Mouse (Mus musculus): ENCODE data around the gene Aqp1. TPM values are rescaled to one million over a fixed set of nuclear protein-coding genes. Genes with fewer than 3 reads are reported as not detected.

Gene Aqp1
- polyA plus RNA-seq, 1 experiment from 2014 or later, result 8.0 TPM

DNA sequence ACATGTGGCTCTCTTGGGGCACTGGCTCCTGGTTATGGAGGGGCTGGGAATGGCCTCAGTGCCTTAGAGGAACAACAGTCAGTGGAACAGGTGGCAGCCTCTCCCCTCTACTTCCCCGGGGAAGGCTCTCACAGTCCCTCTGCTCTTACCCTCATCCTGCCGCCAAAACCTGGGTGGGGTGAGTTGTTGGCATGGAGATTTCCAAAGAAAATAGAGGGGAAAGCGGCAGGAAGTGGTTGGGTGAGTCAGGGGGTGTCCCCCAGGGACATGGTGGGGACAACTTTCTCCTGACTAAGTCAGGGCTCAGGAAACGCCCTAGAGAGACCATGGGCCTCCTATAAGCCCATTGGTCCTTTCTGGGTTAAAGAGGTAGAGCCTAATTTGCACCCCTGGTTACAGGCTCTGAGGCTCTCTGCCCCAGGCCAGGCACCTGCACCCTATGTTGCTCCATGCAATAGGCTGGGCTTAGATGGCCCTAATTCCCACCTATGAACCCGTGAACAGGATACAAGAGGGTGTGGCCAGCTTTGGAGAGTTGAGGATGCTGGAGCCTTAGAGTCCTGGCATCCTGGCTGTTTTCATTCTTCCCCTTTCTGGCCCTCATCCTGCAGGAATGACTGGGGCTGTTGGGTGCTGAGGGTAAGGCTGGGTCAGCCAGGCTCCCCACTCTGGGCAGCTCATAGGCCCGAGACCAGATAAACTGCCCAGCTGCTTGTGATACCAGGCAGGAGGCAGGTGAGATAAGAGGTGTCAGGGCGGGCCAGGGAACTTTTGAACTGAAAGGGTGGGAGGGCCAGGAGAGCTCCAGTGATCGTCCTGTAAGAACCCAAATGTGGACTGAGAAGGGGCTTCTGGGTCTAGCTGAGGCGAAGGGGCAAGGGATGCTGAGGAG, 2.9 kb downstream of the Aqp1 start:
- no peaks in the 10 kb centered on the region for H3K9me3 ChIP-seq (ENCODE audit: control insufficient read depth, low read length)
- 42% methylated on average over 9 of the region's 9 CpGs for WGBS
- no peaks in the 10 kb centered on the region for H3K27me3 ChIP-seq (replicated peaks; ENCODE audit: control insufficient read depth, insufficient read depth, low read length)
- H3K27ac ChIP-seq (ENCODE audit: low read depth, low read length), result peak overlapping the region; percentile 46; the same call in 1 of the 2 replicates
- peak overlapping the region; percentile 62 for H3K4me2 ChIP-seq
- DNase-seq (ENCODE audit: low spot score) (no peak), ATAC-seq (replicated peaks; ENCODE audit: low FRiP score) (peak; percentile 82)
- H3K4me3 ChIP-seq (ENCODE audit: low read depth, low read length), result peak overlapping the region; percentile 41
- peaks cover 80% of the 10 kb centered on the region for H3K4me1 ChIP-seq (replicated peaks; ENCODE audit: control insufficient read depth, insufficient read depth, low read length)
- H3K9ac ChIP-seq (ENCODE audit: low read depth, low read length), result peak overlapping the region; percentile 63
- no peaks in the 10 kb centered on the region for H3K36me3 ChIP-seq (ENCODE audit: control insufficient read depth, insufficient read depth, low read length)

DNA sequence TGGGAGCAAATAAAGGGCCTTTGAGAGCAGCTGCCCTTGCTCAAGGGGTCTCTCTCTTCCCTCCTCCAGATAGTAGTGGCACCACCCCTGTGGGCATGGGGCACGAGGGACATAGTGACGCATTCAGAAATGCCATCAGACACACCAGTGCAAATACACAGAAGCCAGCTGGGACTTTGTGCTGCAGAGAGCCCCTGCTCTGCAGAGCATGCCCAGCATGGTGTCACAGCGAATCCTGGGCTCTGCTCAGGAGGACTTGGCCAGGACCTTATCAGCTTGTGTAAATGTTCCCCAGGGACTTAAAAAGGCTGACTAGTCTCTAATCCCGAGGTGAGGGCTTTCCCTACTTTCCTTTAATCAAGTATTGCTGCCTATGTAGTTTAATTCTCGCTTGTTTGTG, 5.5 kb downstream of the Aqp1 start:
- ATAC-seq (replicated peaks; ENCODE audit: low FRiP score), result no peak
- 30% methylated on average over 5 of the region's 5 CpGs for WGBS
- no peak overlapping the region for H3K4me3 ChIP-seq (ENCODE audit: low read depth, low read length)
- H3K27me3 ChIP-seq (replicated peaks; ENCODE audit: control insufficient read depth, insufficient read depth, low read length), result no peaks in the 10 kb centered on the region
- H3K9me3 ChIP-seq (ENCODE audit: control insufficient read depth, low read length), result no peaks in the 10 kb centered on the region
- peaks cover 57% of the 10 kb centered on the region for H3K4me1 ChIP-seq (replicated peaks; ENCODE audit: control insufficient read depth, insufficient read depth, low read length)
- no peak overlapping the region for H3K4me2 ChIP-seq
- H3K36me3 ChIP-seq (ENCODE audit: control insufficient read depth, insufficient read depth, low read length), result no peaks in the 10 kb centered on the region
- DNase-seq (ENCODE audit: low spot score), result no peak
- H3K27ac ChIP-seq (ENCODE audit: low read depth, low read length), result peak overlapping the region; percentile 13; the same call in 1 of the 2 replicates
- no peak overlapping the region for H3K9ac ChIP-seq (ENCODE audit: low read depth, low read length)

DNA sequence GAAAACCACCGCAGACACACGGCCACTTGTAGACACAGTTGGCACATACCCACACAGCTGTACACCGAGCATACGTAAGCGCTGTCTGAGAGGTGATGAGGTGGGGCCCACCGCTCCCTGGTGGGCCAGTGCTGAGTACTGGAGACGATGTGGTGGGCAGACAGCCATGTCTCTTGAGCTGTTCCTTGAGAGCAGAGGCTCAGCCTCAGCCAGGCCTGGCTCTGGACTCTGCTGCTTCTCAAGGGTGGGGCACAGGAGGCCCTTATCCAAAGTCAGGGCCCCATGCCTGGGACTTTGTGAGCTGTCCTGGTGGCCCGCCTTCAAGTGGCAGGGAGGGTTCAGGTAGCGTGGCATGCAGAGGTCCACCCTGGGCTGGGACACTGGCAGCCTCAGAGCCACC, 6.1 kb downstream of the Aqp1 start:
- WGBS, result 76% methylated on average over 9 of the region's 9 CpGs
- Histone ChIP-seq H3K4me1 (replicated peaks; ENCODE audit: control insufficient read depth, insufficient read depth, low read length) (peaks cover 50% of the 10 kb centered on the region), H3K4me2 (no peak overlapping the region), H3K27ac (ENCODE audit: low read depth, low read length) (peak overlapping the region; percentile 13; the same call in 1 of the 2 replicates), H3K27me3 (replicated peaks; ENCODE audit: control insufficient read depth, insufficient read depth, low read length) (no peaks in the 10 kb centered on the region), H3K4me3 (ENCODE audit: low read depth, low read length) (no peak overlapping the region), H3K36me3 (ENCODE audit: control insufficient read depth, insufficient read depth, low read length) (no peaks in the 10 kb centered on the region), H3K9me3 (ENCODE audit: control insufficient read depth, low read length) (no peaks in the 10 kb centered on the region), H3K9ac (ENCODE audit: low read depth, low read length) (peak overlapping the region; percentile 8; the same call in 1 of the 2 replicates)
- peak; percentile 48 for ATAC-seq (replicated peaks; ENCODE audit: low FRiP score)
- DNase-seq (ENCODE audit: low spot score), result no peak

DNA sequence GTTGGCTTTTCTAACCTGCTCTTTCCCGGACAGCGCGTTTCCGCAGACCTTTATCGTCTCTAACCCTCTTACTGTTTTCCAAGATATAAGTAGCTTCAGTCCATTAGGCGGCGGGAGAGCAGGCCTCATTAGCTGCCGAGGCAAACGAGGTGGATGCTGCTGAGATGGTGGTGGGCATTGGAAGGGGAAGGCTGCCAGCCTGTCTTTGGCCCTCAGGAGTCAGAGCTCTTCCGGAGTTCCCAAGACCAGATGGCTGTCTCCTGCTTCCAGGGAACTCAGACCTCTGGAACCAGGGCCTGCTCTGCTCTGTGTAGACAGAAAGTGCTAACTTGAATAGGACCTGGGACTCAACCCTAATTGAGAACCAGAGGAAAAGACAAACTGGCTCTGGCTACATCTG, 7.2 kb downstream of the Aqp1 start:
- 90% methylated on average over 10 of the region's 10 CpGs for WGBS
- H3K9ac ChIP-seq (ENCODE audit: low read depth, low read length), result no peak overlapping the region
- no peak overlapping the region for H3K27ac ChIP-seq (ENCODE audit: low read depth, low read length)
- H3K4me3 ChIP-seq (ENCODE audit: low read depth, low read length), result no peak overlapping the region
- peaks cover 47% of the 10 kb centered on the region for H3K4me1 ChIP-seq (replicated peaks; ENCODE audit: control insufficient read depth, insufficient read depth, low read length)
- DNase-seq (ENCODE audit: low spot score) (no peak), ATAC-seq (replicated peaks; ENCODE audit: low FRiP score) (no peak)
- H3K4me2 ChIP-seq, result no peak overlapping the region
- no peaks in the 10 kb centered on the region for H3K27me3 ChIP-seq (replicated peaks; ENCODE audit: control insufficient read depth, insufficient read depth, low read length)
- H3K9me3 ChIP-seq (ENCODE audit: control insufficient read depth, low read length), result no peaks in the 10 kb centered on the region
- no peaks in the 10 kb centered on the region for H3K36me3 ChIP-seq (ENCODE audit: control insufficient read depth, insufficient read depth, low read length)

DNA sequence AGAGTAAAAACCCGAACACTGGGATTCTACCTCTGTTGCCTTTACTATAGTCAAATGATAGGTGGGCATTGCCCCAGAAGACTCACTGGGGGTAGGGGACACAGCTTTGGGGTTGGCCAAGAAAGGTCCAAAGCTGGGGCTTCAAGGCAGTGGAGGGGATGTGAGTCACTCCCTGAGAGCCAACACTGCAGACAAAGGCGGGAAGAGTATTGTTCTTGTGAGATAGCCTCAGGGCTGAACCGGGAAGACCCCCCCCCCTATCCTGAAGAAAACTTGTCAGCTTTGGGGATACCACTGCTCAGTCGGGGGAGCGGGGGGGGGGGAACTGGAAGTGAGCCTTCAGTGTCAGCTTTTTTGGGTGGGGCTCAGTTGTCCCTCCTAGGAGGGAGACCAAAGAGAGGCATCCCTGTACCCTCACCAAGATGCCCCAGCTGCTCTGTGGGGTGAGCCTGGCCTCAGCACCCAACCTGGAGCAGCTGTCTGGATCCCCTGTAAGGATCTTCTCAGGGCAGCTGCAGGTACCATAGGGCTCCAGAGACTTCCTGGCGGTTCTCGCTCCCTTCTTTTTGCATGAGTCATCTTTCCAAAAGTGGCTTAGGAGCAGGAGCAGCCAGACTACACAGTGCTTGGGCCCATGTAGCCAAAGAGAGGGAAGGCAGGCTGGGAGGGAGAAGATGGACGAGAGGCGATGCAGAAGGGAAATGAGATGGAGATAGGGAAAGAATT, 8.2 kb downstream of the Aqp1 start:
- no peak for DNase-seq (ENCODE audit: low spot score)
- Histone ChIP-seq H3K4me1 (replicated peaks; ENCODE audit: control insufficient read depth, insufficient read depth, low read length) (peaks cover 38% of the 10 kb centered on the region), H3K27me3 (replicated peaks; ENCODE audit: control insufficient read depth, insufficient read depth, low read length) (no peaks in the 10 kb centered on the region), H3K9ac (ENCODE audit: low read depth, low read length) (no peak overlapping the region), H3K36me3 (ENCODE audit: control insufficient read depth, insufficient read depth, low read length) (no peaks in the 10 kb centered on the region), H3K4me3 (ENCODE audit: low read depth, low read length) (no peak overlapping the region), H3K9me3 (ENCODE audit: control insufficient read depth, low read length) (no peaks in the 10 kb centered on the region), H3K4me2 (no peak overlapping the region), H3K27ac (ENCODE audit: low read depth, low read length) (no peak overlapping the region)
- WGBS, result 76% methylated on average over 9 of the region's 9 CpGs
- no peak for ATAC-seq (replicated peaks; ENCODE audit: low FRiP score)

DNA sequence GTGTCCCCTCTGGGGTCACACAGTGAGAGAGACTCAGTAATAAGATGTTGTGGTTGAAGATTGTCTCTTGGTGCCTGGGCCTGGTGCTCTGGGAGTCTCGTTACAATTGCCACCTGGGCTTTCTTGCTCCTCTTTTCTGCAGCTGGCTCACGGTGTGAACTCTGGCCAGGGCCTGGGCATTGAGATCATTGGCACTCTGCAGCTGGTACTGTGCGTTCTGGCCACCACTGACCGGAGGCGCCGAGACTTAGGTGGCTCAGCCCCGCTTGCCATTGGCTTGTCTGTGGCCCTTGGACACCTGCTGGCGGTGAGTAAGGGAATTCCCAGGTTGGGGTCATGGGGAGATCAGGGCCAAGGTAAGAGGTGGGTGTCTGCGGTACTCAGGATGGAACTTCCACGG, 9.0 kb downstream of the Aqp1 start:
- H3K36me3 ChIP-seq (ENCODE audit: control insufficient read depth, insufficient read depth, low read length), result no peaks in the 10 kb centered on the region
- 89% methylated on average over 10 of the region's 10 CpGs for WGBS
- no peaks in the 10 kb centered on the region for H3K27me3 ChIP-seq (replicated peaks; ENCODE audit: control insufficient read depth, insufficient read depth, low read length)
- H3K4me2 ChIP-seq, result no peak overlapping the region
- no peak overlapping the region for H3K27ac ChIP-seq (ENCODE audit: low read depth, low read length)
- H3K4me3 ChIP-seq (ENCODE audit: low read depth, low read length), result no peak overlapping the region
- peaks cover 30% of the 10 kb centered on the region for H3K4me1 ChIP-seq (replicated peaks; ENCODE audit: control insufficient read depth, insufficient read depth, low read length)
- no peak overlapping the region for H3K9ac ChIP-seq (ENCODE audit: low read depth, low read length)
- no peak for ATAC-seq (replicated peaks; ENCODE audit: low FRiP score)
- no peaks in the 10 kb centered on the region for H3K9me3 ChIP-seq (ENCODE audit: control insufficient read depth, low read length)
- no peak for DNase-seq (ENCODE audit: low spot score)

DNA sequence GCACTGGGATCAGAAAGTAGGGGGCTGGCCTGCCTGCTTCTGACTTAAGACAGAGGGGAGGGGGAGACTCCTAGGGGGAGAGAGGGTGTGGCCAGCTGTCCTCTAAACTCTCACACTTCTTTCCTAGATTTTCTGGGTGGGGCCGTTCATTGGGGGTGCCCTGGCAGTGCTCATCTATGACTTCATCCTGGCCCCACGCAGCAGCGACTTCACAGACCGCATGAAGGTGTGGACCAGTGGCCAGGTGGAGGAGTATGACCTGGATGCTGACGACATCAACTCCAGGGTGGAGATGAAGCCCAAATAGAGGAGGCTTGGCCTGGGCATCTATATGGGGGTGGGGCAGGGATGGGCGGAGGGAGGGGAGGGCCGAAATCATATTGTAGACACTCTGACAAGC, 10.3 kb downstream of the Aqp1 start:
- no peaks in the 10 kb centered on the region for H3K36me3 ChIP-seq (ENCODE audit: control insufficient read depth, insufficient read depth, low read length)
- H3K27me3 ChIP-seq (replicated peaks; ENCODE audit: control insufficient read depth, insufficient read depth, low read length), result no peaks in the 10 kb centered on the region
- H3K4me3 ChIP-seq (ENCODE audit: low read depth, low read length), result no peak overlapping the region
- H3K9ac ChIP-seq (ENCODE audit: low read depth, low read length), result no peak overlapping the region
- DNase-seq (ENCODE audit: low spot score) (no peak), ATAC-seq (replicated peaks; ENCODE audit: low FRiP score) (no peak)
- H3K27ac ChIP-seq (ENCODE audit: low read depth, low read length), result no peak overlapping the region
- no peaks in the 10 kb centered on the region for H3K9me3 ChIP-seq (ENCODE audit: control insufficient read depth, low read length)
- peaks cover 20% of the 10 kb centered on the region for H3K4me1 ChIP-seq (replicated peaks; ENCODE audit: control insufficient read depth, insufficient read depth, low read length)
- H3K4me2 ChIP-seq, result no peak overlapping the region
- 82% methylated on average over 7 of the region's 7 CpGs for WGBS

DNA sequence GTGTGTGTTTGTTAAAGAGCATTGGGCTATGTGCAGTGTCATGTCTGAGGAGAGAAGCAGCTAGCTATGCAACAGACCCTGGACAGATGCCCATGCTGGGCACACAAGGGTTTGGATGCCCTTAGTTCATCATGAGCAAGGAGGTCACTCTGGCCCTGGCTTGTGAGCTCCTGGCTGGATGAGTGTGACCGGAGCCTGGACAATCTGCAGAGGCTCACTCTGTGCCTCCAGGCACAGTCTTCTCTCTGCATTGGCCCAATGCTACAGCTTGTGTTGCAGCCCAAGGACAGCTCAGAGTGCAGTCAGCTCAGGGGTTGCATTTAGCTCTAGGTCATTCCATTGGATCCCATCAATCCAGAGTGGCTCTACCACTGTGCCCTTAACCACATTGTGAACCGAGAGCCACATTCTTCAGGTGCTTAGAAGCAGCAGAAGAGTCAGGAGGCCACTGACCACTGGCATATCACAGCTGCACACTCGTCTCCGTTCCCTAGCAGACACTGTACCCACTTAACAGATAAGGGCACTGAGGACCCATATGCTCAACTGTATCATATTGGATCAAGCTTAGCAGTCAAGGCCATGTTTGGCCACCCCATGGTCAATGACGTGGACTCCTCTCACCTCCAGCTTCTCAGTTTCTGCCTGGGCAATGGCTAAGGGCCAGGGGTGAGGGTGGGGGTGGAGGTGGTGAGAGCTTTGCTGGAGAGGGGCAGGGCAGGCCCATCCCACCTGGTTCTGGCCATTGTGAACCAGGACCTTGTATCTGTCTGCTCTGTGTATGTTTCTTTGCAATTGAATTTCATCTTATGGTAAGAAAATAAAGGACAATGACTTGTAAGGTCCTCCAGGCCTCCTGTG, 11.7 kb downstream of the Aqp1 start:
- DNase-seq (ENCODE audit: low spot score) (peak; percentile 25), ATAC-seq (replicated peaks; ENCODE audit: low FRiP score) (peak; percentile 52)
- WGBS, result 64% methylated on average over 5 of the region's 5 CpGs
- H3K4me2 ChIP-seq, result no peak overlapping the region
- H3K4me3 ChIP-seq (ENCODE audit: low read depth, low read length), result no peak overlapping the region
- H3K9me3 ChIP-seq (ENCODE audit: control insufficient read depth, low read length), result no peaks in the 10 kb centered on the region
- no peak overlapping the region for H3K27ac ChIP-seq (ENCODE audit: low read depth, low read length)
- peaks cover 8% of the 10 kb centered on the region for H3K4me1 ChIP-seq (replicated peaks; ENCODE audit: control insufficient read depth, insufficient read depth, low read length)
- H3K36me3 ChIP-seq (ENCODE audit: control insufficient read depth, insufficient read depth, low read length), result no peaks in the 10 kb centered on the region
- H3K9ac ChIP-seq (ENCODE audit: low read depth, low read length), result no peak overlapping the region
- H3K27me3 ChIP-seq (replicated peaks; ENCODE audit: control insufficient read depth, insufficient read depth, low read length), result no peaks in the 10 kb centered on the region
